Mouse (Mus musculus): ENCODE measurements around the gene Unc50.

Gene Unc50

DNA sequence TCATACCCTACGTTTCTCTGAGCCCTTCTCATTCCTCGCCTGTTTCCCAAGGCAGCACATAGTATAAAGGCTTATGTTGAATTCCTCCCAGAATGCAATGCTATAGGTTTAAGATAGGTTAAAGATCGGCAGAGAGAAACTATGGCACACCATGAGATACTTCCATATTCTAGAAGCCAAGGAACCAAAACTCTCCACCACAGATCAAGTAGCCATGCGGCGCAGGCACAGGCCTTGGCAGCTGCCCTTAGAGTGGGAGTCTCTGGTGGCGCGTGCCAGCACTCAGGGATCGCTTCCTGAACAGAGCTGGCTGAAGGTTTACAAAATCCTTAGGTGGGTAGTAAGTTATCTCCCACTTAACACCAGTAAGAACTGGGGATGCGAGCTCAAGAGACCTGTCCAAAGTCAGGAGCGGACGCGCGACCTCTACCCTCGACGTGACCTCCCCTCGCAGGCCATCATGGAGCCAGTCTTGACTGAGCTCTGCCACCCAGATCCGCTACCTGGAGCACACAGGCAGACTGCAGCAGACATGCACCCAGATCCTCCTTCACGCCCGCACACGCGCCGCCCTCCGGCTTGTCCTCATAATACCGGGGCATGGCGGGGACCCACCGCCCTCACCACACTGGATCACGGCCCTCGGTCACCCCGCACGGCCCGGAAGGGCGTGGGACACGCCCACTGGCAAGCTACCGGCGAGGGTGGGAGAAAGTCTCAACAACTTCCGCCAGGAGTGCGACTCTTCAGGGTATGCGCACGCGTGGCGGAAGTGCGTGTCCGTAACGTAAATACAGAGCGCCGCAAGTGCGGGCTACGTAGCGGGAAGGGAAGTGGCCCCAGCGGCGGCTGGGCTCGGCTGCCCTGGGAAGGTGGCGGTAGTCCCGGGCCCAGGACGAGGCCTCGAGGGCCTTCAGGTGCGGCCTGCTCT, at the start of gene Unc50, which contains the start of gene Coa5:
TSS of gene Unc50 (plus strand) at position 774 of the 931 bp plus-strand sequence.
TSS of gene Coa5 (minus strand) at position 738 of the 931 bp plus-strand sequence.
- peak; percentile 94 to 96 for DNase-seq

GRCm38 (mm10) chr1:37380913-37381312, 49.0 kb upstream of the Unc50 start:
- no peak for DNase-seq

DNA sequence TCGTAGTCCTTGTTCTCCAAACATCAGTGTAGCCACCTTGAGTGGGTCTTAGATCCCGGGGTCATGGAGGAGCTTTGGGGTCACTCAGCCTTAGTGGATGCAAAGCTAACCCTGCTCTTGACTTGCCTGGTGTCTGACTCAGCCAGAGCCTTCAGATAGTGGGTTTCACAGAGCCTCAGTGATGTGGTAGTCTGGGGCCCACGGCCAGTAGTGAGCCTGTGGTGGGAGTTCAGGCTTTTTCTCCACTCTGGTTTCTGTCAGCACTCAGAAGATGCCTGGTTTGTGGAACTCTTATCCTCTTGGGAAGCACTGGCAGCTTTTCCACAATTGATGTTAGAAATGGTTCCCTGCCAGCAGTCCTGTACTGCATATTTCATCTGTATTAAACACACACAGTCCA, 45.6 kb upstream of the Unc50 start:
- no peak for DNase-seq

DNA sequence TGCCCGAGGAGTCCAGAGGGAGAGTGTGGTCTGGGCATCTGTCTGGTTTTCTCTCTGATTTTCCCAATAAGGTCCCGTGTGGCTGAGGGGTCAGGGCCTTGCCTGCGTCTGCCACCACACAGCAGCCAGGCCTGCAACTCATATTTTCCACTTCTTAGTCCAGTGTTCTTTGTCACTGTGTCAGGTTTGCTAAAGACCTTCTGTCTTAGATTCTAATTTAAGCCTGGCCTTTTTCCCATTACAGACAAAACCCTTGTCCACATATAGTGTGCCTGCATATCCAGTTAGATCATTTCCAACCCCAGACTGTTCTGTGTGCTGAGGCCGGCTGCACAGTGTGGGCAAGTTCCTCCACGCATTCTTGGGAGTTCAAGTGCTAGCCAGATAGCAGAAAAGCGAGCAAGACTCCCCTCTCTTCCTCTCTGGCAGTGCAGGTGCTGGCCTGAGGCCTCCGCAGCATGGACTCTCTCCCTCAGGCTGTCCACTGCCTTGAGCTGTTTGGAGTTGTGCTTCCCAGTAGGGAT, 43.4 kb upstream of the Unc50 start:
- DNase-seq = peak in 1 of 2 experiments; percentile 20

GRCm38 (mm10) chr1:37393174-37393573, 36.8 kb upstream of the Unc50 start:
- no peak for DNase-seq

DNA sequence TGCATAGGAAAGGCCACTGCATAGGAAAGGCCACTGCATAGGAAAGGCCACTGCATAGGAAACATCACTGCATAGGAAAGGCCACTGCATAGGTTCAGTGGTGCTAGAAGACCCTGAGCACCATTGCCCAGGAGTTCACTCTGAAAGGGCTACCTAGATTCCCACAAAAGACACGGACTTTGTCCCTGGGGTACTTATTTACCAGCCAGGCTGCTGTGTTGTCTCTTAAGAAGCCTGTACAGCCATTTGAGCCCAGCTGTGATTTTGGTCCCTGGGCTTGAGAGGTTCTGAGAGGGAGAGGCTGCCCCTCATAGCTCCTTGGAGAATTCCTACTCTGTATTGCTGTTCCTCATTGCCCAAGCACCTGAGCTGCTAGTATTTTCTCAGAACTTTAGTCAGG, 33.5 kb upstream of the Unc50 start:
- no peak for DNase-seq

DNA sequence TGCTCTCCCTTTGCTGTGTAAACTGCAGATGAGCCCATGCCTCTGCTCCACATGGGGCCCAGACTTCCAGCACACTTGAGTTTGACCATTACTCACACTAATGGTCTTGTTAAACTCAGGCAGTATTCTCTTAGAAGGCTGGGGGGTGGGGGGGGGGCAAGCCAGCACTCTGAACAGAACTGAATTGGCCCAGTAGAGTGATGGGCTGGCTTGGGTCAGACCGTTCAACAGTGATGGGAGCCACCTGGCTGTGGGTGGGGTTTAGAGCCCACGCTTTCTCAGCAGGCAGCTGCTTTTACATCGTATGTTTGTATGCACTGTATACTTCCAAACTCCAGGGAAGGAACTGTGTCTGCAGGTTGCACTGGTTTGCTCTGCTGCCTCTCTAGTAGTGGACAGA, 31.0 kb upstream of the Unc50 start:
- DNase-seq = no peak

GRCm38 (mm10) chr1:37399734-37400133, 30.2 kb upstream of the Unc50 start:
- DNase-seq = no peak

DNA sequence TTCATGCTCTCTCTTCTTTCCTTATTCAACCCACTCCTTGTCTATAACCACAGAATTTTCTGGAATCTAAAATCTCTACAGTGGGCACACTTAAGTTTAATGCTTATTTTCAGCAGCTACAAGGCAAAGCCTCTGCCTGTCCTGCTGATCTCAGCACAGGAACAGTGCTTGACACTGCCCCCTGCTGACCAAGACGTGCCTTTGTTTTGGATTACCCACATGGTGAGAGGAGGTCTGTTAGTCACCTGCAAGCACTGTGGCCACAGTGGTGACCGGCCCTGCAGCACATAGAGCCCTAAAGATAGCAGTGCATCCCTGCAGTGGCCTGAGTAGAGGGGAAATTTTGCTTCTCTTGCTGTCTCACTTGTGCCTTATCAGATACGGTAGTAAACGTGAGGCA, 28.3 kb upstream of the Unc50 start:
- peak; percentile 84 to 86 for DNase-seq

- no peak for DNase-seq
Observed at GRCm38 (mm10) chr1:37405137-37405536, 24.8 kb upstream of the Unc50 start.

- no peak for DNase-seq
Observed at GRCm38 (mm10) chr1:37407228-37407627, 22.7 kb upstream of the Unc50 start.

DNA sequence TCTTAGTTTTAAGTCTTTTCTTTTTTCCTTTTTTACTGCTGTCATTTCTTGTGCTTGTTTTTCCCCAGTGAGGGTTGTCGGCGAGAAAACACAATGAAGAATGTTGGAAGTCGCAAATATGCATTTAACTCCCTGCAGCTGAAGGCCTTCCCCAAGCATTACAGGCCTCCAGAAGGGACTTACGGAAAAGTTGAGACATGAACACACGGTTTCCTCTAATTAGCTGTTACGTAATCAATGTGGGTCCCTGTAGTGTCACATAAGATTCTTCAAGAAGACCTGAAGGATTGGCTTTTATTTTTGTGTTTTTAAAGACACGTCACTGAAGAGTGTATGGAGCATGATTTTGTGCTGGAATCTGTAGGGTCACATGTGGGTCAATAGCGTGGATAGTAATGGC, 21.9 kb upstream of the Unc50 start:
- DNase-seq = no peak

- DNase-seq = no peak
Observed at GRCm38 (mm10) chr1:37408678-37409077, 21.3 kb upstream of the Unc50 start.

- no peak for DNase-seq
Observed at GRCm38 (mm10) chr1:37409647-37410046, 20.3 kb upstream of the Unc50 start.

GRCm38 (mm10) chr1:37415394-37415793, 14.5 kb upstream of the Unc50 start:
- no peak for DNase-seq

DNA sequence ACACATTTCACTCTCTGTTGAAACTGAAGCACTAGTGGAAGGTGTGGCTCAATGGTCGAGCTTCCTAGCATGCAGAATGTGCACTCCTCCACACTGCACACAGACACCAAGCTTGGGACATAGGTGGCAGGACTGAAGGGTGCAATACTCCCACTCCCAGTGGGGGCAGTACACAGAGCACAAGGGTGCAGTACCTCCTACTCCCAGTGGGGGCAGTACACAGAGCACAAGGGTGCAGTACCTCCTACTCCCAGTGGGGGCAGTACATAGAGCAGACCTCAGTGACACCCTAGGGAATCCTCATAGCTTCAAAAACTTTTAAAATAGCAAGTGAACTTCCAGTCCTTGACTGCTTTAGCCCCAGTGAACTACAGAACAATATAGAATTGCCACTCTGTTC, 10.5 kb upstream of the Unc50 start:
- peak; percentile 59 to 87 for DNase-seq

- no peak for DNase-seq
Observed at GRCm38 (mm10) chr1:37427144-37427875, 2.6 kb upstream of the Unc50 start.

DNA sequence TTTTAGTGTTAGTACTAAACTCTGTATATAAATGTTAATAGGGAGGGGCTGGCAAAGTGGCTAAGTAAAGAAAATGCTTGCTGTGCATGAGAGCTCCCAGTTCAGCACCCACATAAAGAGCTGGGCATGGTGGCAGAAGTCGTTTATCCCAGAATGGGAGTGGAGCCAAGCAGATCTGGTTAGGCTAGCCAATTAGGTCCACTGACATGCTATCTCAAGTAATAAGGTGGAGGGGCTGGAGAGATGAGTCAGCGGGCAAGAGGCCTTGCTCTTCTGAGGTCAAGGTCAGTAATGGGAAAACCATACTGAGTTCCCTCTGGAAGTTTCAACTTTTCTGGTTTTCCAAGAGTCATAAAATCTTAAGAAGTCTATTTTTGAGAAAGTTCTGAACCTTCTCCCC, 1.0 kb upstream of the Unc50 start:
- DNase-seq = peak; percentile 20 to 21

DNA sequence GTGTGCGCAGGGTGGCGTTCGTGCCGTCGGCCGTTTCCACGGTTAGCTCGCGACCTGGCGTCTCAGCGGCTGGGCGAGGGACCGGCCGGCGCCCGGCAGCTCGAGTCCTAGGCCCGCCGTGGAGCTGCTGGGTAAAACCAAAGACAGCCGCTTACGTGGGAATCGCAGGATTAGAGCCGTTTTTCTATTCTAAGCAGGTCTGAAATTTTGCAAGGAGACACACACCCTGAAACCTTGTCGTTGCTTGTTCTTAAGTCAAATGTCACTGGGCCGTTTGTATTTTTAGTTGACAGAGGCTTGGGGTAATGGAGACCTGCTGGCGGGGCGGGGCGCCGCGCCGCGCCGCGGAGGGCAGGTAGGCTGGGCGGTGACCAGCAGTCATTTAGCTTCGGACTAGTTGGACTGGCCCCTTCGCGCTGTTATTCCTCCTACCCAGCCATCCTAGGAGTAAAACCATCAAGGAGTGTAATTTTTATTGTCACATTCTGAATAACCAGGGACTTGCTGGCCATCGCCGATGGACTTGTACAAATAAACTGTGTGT, 430 bp downstream of the Unc50 start:
- no peak for DNase-seq

- no peak for DNase-seq
Observed at GRCm38 (mm10) chr1:37436419-37436818, 6.5 kb downstream of the Unc50 start.

DNA sequence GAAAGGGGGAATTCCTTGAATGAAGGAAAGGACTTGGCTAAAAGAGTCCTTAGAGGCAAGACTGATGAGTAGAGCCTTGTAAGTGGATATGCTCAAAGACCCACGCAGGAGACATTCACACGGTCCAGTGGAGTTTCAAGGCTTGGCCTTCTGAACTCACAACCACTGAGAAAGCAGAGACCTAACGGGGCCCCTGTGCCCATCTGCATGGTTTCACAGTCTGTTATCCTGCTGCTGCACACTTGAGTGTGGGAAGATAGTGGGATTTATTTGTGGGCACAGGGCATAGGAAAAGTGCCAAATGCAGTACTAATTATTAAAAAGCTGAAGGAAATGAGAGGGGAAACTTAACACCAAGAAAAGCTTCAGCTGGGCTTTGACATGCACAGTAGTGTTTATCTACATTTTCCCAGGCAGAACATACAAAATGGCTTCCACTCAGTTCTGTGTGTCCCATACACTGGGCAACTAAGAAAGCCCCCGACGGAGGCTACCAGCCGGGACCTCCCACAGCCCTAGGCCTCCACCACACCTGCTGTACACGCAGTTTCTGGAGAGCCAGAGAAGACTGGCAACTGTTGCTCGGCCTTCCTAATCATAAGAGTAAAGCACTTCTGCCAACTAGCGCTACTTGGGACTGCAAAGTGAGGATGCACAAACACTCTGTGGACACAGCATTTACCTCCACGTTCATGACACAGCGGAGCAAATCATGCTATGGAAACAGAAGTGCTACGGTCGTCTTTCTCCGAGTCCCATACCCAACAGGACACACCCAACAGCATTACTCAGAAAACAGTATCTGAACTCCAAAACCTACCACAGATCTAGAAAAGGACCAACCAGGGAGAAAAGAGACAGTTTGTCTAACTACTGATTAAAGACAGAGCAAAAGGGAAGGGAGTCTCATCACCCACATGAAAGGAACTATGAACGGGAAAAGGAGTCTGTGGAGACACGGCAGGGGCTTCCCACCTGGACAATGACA, 13.2 kb downstream of the Unc50 start:
- no peak for DNase-seq

All from cerebellum, postnatal 14 days (tissue).